In genomic region chr12:3393140-3393539, GRCm38 (mm10) we compare ENCODE assay signal across 21 mouse cellular contexts. TPM values are rescaled to one million over a fixed set of nuclear protein-coding genes. Genes with fewer than 3 reads are reported as not detected.
DNase-seq lines count a peak whose midpoint lies in the region; ATAC-seq lines count a peak whose summit lies in the region.
"Had no signal": no experiment of that assay in that cellular context is flagged by ENCODE, and none has a peak within 500 bp of the region (broad histone marks: within the 10 kb centered on the region; RNA-seq: fewer than 3 reads in every experiment).

No protein-coding gene starts in this region.

- peak; percentile 37 for DNase-seq in layer of hippocampus, adult 9-11 months
- no peak for DNase-seq in layer of hippocampus, postnatal 25 days (ENCODE audit: extremely low spot score in 1 of 2, low spot score in 1 of 2)
- peak; percentile 56 for DNase-seq in Muller cell, postnatal 12 days (ENCODE audit: inconsistent ontology term)
- DNase-seq in ZHBTc4 (ENCODE audit: low read depth, low spot score) = peak; percentile 76
- no peak for DNase-seq in heart, adult 9 months (ENCODE audit: low spot score in 2 of 2)
- DNase-seq: adrenal gland, adult 8-10 months; adrenal gland, postnatal 25 days; cerebellum, adult 18-20 months; cerebellum, adult 9-10 months; cerebellum, postnatal 14 days; gastrocnemius, postnatal 10 days; gastrocnemius, postnatal 36 days; heart, adult 2 months; heart, postnatal 14 days; heart, postnatal 4 days had no signal

- ATAC-seq in inflammation-experienced regulatory T-cells, adult 6 months = no peak
- ATAC-seq: activated CD4-positive, CD25-positive, alpha-beta regulatory T cell, adult 4 months; CD4-positive, CD25-positive, alpha-beta regulatory T cell, adult 4 months; forebrain, embryonic 16.5 days; hindbrain, postnatal 0 days; Patski had no signal

RNA-seq across cellular contexts. Expression of gene Kif3c, which starts 28.2 kb away (rescaled TPM):
- total RNA-seq in layer of hippocampus, postnatal 25 days (2021) = 100 to 1,000 TPM; 174 to 177 TPM
- 1 to 10 TPM; 2.4 to 4.9 (median 3.4) TPM for polyA plus RNA-seq in inflammation-experienced regulatory T-cells, adult 6 months (2017; shearing (Covaris generic))

RNA-seq across cellular contexts. Expression of gene Asxl2, which starts 33.5 kb away (rescaled TPM):
- 10 to 100 TPM; 26.2 to 27.9 TPM for total RNA-seq in layer of hippocampus, postnatal 25 days (2021)
- 10 to 100 TPM; 38.8 to 56.8 (median 53.1) TPM for polyA plus RNA-seq in inflammation-experienced regulatory T-cells, adult 6 months (2017; shearing (Covaris generic))

Comparison
In these comparisons a context has a peak if more than half of its experiments do, and no peak if none do; other contexts are left out.
1. DNase-seq: peak in layer of hippocampus, adult 9-11 months (single experiment), Muller cell, postnatal 12 days (single experiment) and ZHBTc4 (single experiment); none in layer of hippocampus, postnatal 25 days (0 of 2) and heart, adult 9 months (0 of 2).